Mouse (Mus musculus): ENCODE data around the gene Pitpnb. TPM values are rescaled to one million over a fixed set of nuclear protein-coding genes. Genes with fewer than 3 reads are reported as not detected.

Gene Pitpnb
- total RNA-seq, 1 experiment: 24.3 TPM

GRCm38 (mm10) chr5:111344721-111345400 lies 14.3 kb downstream of the Pitpnb start:
- Histone ChIP-seq H3K4me3 (ENCODE audit: insufficient read depth in 1 of 2, low read depth in 1 of 2, low read length in 2 of 2, poor library complexity in 1 of 2, severe bottlenecking in 1 of 2) (no peak overlapping the region), H3K9me3 (ENCODE audit: control insufficient read depth, insufficient read depth, low read depth, low read length) (no peaks in the 10 kb centered on the region), H3K27ac (ENCODE audit: insufficient read depth, low read depth, low read length, poor library complexity, severe bottlenecking) (no peak overlapping the region), H3K36me3 (ENCODE audit: control insufficient read depth, insufficient read depth, low read length, poor library complexity, severe bottlenecking) (peaks cover 59% of the 10 kb centered on the region), H3K9ac (ENCODE audit: insufficient read depth, low read depth, low read length, poor library complexity, severe bottlenecking) (no peak overlapping the region), H3K4me1 (ENCODE audit: control insufficient read depth in 2 of 2, insufficient read depth in 2 of 2, low read length in 2 of 2, poor library complexity in 1 of 2) (peaks cover 0 to 1% of the 10 kb centered on the region in 2 experiments; a peak in 1 of 4 replicates)
- DNase-seq (ENCODE audit: low read depth, low spot score): no peak
- in situ Hi-C loops (cut with MboI; ENCODE audit: low sequenced_read_pairs in 2 of 2, unreplicated experiment in 2 of 2): no loop called here
- no peak for TF ChIP-seq ZC3H11A (IDR thresholded peaks at IDR 0.05; ENCODE audit: borderline replicate concordance, low read depth, low read length)
- no peak for TF ChIP-seq HCFC1 (IDR thresholded peaks at IDR 0.05; ENCODE audit: borderline replicate concordance, insufficient read depth, low read length)
- no peak for TF ChIP-seq ZNF384 (IDR thresholded peaks at IDR 0.05; ENCODE audit: low read depth, low read length)
- no peak for TF ChIP-seq CHD2 (IDR thresholded peaks at IDR 0.05; ENCODE audit: low read depth, low read length)
- TF ChIP-seq MAFK (IDR thresholded peaks at IDR 0.05; ENCODE audit: insufficient read depth, low read depth, low read length): no peak

- H3K4me3 ChIP-seq (ENCODE audit: insufficient read depth in 1 of 2, low read depth in 1 of 2, low read length in 2 of 2, poor library complexity in 1 of 2, severe bottlenecking in 1 of 2): no peak overlapping the region
- H3K4me1 ChIP-seq (ENCODE audit: control insufficient read depth in 2 of 2, insufficient read depth in 2 of 2, low read length in 2 of 2, poor library complexity in 1 of 2): no peaks in the 10 kb centered on the region
- TF ChIP-seq CHD2 (IDR thresholded peaks at IDR 0.05; ENCODE audit: low read depth, low read length): no peak
- no peak for TF ChIP-seq ZNF384 (IDR thresholded peaks at IDR 0.05; ENCODE audit: low read depth, low read length)
- no peak for TF ChIP-seq HCFC1 (IDR thresholded peaks at IDR 0.05; ENCODE audit: borderline replicate concordance, insufficient read depth, low read length)
- TF ChIP-seq ZC3H11A (IDR thresholded peaks at IDR 0.05; ENCODE audit: borderline replicate concordance, low read depth, low read length): no peak
- TF ChIP-seq MAFK (IDR thresholded peaks at IDR 0.05; ENCODE audit: insufficient read depth, low read depth, low read length): no peak
- in situ Hi-C loops (cut with MboI; ENCODE audit: low sequenced_read_pairs in 2 of 2, unreplicated experiment in 2 of 2): no loop called here
- H3K36me3 ChIP-seq (ENCODE audit: control insufficient read depth, insufficient read depth, low read length, poor library complexity, severe bottlenecking): peaks cover 42% of the 10 kb centered on the region
- H3K9ac ChIP-seq (ENCODE audit: insufficient read depth, low read depth, low read length, poor library complexity, severe bottlenecking): no peak overlapping the region
- no peaks in the 10 kb centered on the region; the same call in 1 of the 2 replicates for H3K9me3 ChIP-seq (ENCODE audit: control insufficient read depth, insufficient read depth, low read depth, low read length)
- no peak for DNase-seq (ENCODE audit: low read depth, low spot score)
- no peak overlapping the region; the same call in 1 of the 2 replicates for H3K27ac ChIP-seq (ENCODE audit: insufficient read depth, low read depth, low read length, poor library complexity, severe bottlenecking)
Measured at GRCm38 (mm10) chr5:111356811-111357617, 26.5 kb downstream of the Pitpnb start.

DNA sequence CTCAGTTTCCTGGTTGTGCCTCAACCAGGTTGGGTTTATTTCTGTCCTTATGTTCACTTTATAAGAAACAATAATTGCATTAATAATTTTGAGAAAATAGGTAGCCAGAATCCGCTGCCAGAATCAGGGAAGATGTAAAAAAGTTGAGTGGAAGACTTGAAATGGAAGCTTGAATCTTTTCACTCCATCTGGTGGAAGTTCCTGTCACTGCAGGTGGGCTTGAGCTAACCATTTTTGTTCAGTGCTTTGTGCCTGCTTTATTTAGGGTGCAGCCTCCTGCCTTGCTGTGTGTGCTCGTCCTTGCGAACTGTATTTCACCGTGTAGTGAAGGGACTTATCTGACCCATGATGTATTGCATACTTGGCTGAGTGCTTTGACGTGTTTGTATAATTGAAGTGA lies 30.0 kb downstream of the Pitpnb start:
- Histone ChIP-seq H3K4me1 (ENCODE audit: control insufficient read depth in 2 of 2, insufficient read depth in 2 of 2, low read length in 2 of 2, poor library complexity in 1 of 2) (peaks cover 1 to 8% of the 10 kb centered on the region in 2 experiments; a peak in 2 of 4 replicates), H3K4me3 (ENCODE audit: insufficient read depth in 1 of 2, low read depth in 1 of 2, low read length in 2 of 2, poor library complexity in 1 of 2, severe bottlenecking in 1 of 2) (no peak overlapping the region), H3K9ac (ENCODE audit: insufficient read depth, low read depth, low read length, poor library complexity, severe bottlenecking) (no peak overlapping the region), H3K9me3 (ENCODE audit: control insufficient read depth, insufficient read depth, low read depth, low read length) (no peaks in the 10 kb centered on the region; the same call in 1 of the 2 replicates), H3K36me3 (ENCODE audit: control insufficient read depth, insufficient read depth, low read length, poor library complexity, severe bottlenecking) (peaks cover 50% of the 10 kb centered on the region), H3K27ac (ENCODE audit: insufficient read depth, low read depth, low read length, poor library complexity, severe bottlenecking) (no peak overlapping the region)
- in situ Hi-C loops (cut with MboI; ENCODE audit: low sequenced_read_pairs in 2 of 2, unreplicated experiment in 2 of 2): no loop called here
- TF ChIP-seq ZNF384 (IDR thresholded peaks at IDR 0.05; ENCODE audit: low read depth, low read length): no peak
- no peak for TF ChIP-seq CHD2 (IDR thresholded peaks at IDR 0.05; ENCODE audit: low read depth, low read length)
- TF ChIP-seq ZC3H11A (IDR thresholded peaks at IDR 0.05; ENCODE audit: borderline replicate concordance, low read depth, low read length): no peak
- TF ChIP-seq MAFK (IDR thresholded peaks at IDR 0.05; ENCODE audit: insufficient read depth, low read depth, low read length): no peak
- TF ChIP-seq HCFC1 (IDR thresholded peaks at IDR 0.05; ENCODE audit: borderline replicate concordance, insufficient read depth, low read length): no peak
- no peak for DNase-seq (ENCODE audit: low read depth, low spot score)

- in situ Hi-C loops (cut with MboI; ENCODE audit: low sequenced_read_pairs in 2 of 2, unreplicated experiment in 2 of 2): no loop called here
- no peak overlapping the region for H3K27ac ChIP-seq (ENCODE audit: insufficient read depth, low read depth, low read length, poor library complexity, severe bottlenecking)
- H3K36me3 ChIP-seq (ENCODE audit: control insufficient read depth, insufficient read depth, low read length, poor library complexity, severe bottlenecking): peaks cover 45% of the 10 kb centered on the region
Measured at GRCm38 (mm10) chr5:111361058-111361457, 30.5 kb downstream of the Pitpnb start.

More at GRCm38 (mm10) chr5:111361058-111361457, 30.5 kb downstream of the Pitpnb start:
- TF ChIP-seq ZNF384 (IDR thresholded peaks at IDR 0.05; ENCODE audit: low read depth, low read length): no peak
- Histone ChIP-seq H3K4me1 (ENCODE audit: control insufficient read depth in 2 of 2, insufficient read depth in 2 of 2, low read length in 2 of 2, poor library complexity in 1 of 2) (peaks cover 1 to 8% of the 10 kb centered on the region in 2 experiments; a peak in 2 of 4 replicates), H3K9ac (ENCODE audit: insufficient read depth, low read depth, low read length, poor library complexity, severe bottlenecking) (no peak overlapping the region), H3K9me3 (ENCODE audit: control insufficient read depth, insufficient read depth, low read depth, low read length) (no peaks in the 10 kb centered on the region; the same call in 1 of the 2 replicates), H3K4me3 (ENCODE audit: insufficient read depth in 1 of 2, low read depth in 1 of 2, low read length in 2 of 2, poor library complexity in 1 of 2, severe bottlenecking in 1 of 2) (no peak overlapping the region)
- DNase-seq (ENCODE audit: low read depth, low spot score): no peak
